ENCODE assay signal across 18 mouse cellular contexts in the genomic region with DNA sequence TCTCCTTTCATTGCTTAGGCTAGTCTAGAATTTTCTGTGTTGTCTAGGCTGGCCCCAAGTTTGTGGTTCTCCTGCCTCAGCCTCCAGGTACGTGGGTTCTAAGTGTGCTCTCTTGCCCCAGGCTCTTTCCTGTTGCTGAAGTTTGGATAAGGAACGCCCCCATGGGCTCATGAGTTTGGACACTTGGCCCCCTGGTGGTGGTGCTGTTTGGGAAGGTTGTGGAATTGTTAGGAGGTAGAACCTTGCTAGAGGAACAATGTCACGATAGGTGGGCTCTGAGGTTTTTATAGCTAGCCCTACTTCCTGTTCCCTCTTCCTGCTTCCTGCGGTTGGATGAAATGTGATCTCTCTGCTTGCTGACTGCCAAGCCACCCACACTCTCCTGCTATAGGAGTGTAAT.
A peak's percentile ranks its signal among the peaks of the same experiment; 100 is the strongest.
DNase-seq lines count a peak whose midpoint lies in the region; ATAC-seq and TF ChIP-seq lines count a peak whose summit lies in the region.
"Had no signal": no experiment of that assay in that cellular context is flagged by ENCODE, and none has a peak within 500 bp of the region (broad histone marks: within the 10 kb centered on the region; RNA-seq: fewer than 3 reads in every experiment).

No protein-coding gene starts in this region.

- no peaks in the 10 kb centered on the region for H3K27me3 ChIP-seq in hindbrain, embryonic 12.5 days
- H3K27me3 ChIP-seq: embryonic facial prominence, embryonic 15.5 days; forebrain, embryonic 13.5 days; limb, embryonic 13.5 days; midbrain, embryonic 15.5 days; neural tube, embryonic 13.5 days had no signal

- no peak overlapping the region for H3K4me2 ChIP-seq in hindbrain, embryonic 12.5 days (replicated peaks)
- H3K4me2 ChIP-seq: embryonic facial prominence, embryonic 15.5 days; forebrain, embryonic 13.5 days; limb, embryonic 13.5 days; midbrain, embryonic 15.5 days; neural tube, embryonic 13.5 days had no signal

- no peak overlapping the region for H3K9ac ChIP-seq in hindbrain, embryonic 12.5 days
- H3K9ac ChIP-seq: embryonic facial prominence, embryonic 15.5 days; forebrain, embryonic 13.5 days; limb, embryonic 13.5 days; midbrain, embryonic 15.5 days; neural tube, embryonic 13.5 days had no signal

- peak; percentile 25 for TF ChIP-seq CTCF in left cerebral cortex, adult 2 months (IDR thresholded peaks at IDR 0.05)

- H3K27ac ChIP-seq in left cerebral cortex, adult 2 months = no peak overlapping the region
- no peak overlapping the region for H3K27ac ChIP-seq in hindbrain, embryonic 12.5 days
- H3K27ac ChIP-seq: embryonic facial prominence, embryonic 15.5 days; forebrain, embryonic 13.5 days; heart, embryonic 10.5 days; limb, embryonic 13.5 days; macrophage; midbrain, embryonic 15.5 days; neural tube, embryonic 13.5 days had no signal

- 88% methylated on average over 4 of the region's 4 CpGs for WGBS in hindbrain, embryonic 12.5 days

- DNase-seq in left cerebral cortex, adult 2 months (ENCODE audit: extremely low spot score in 1 of 2, low spot score in 2 of 2) = no peak
- DNase-seq in left cerebral cortex, postnatal 14 days (ENCODE audit: low spot score in 2 of 2) = no peak
- peak; percentile 20 for DNase-seq in thymus, postnatal 4 days
- no peak for DNase-seq in thymus, adult 18-20 months
- DNase-seq in ZHBTc4 (ENCODE audit: low read depth, low spot score) = peak; percentile 79
- DNase-seq: cerebellum, adult 11-12 months; heart, postnatal 36 days; kidney, postnatal 14 days; spleen, adult 18-20 months had no signal

- 0 out of 2 replicates have a peak, but pooled peaks cover 7% of the 10 kb centered on the region for H3K4me1 ChIP-seq in hindbrain, embryonic 12.5 days
- H3K4me1 ChIP-seq: embryonic facial prominence, embryonic 15.5 days; forebrain, embryonic 13.5 days; midbrain, embryonic 15.5 days; neural tube, embryonic 13.5 days had no signal

- H3K36me3 ChIP-seq in hindbrain, embryonic 12.5 days = no peaks in the 10 kb centered on the region
- H3K36me3 ChIP-seq: embryonic facial prominence, embryonic 15.5 days; heart, embryonic 10.5 days; limb, embryonic 13.5 days; midbrain, embryonic 15.5 days; neural tube, embryonic 13.5 days had no signal

- ATAC-seq in hindbrain, embryonic 12.5 days (ENCODE audit: low FRiP score) = no peak
- ATAC-seq in activated CD4-positive, CD25-positive, alpha-beta regulatory T cell, adult 4 months = no peak
- ATAC-seq: forebrain, embryonic 13.5 days; midbrain, embryonic 15.5 days had no signal

- no peak overlapping the region for H3K4me3 ChIP-seq in left cerebral cortex, adult 2 months
- H3K4me3 ChIP-seq in hindbrain, embryonic 12.5 days = no peak overlapping the region
- H3K4me3 ChIP-seq: embryonic facial prominence, embryonic 15.5 days; forebrain, embryonic 13.5 days; heart, embryonic 10.5 days; limb, embryonic 13.5 days; midbrain, embryonic 15.5 days; neural tube, embryonic 13.5 days had no signal

- intact Hi-C loops in left cerebral cortex, adult 2 months (cut with DNase I) = loop anchor here (10.0 kb wide), 1 partner anchor 331 kb away; no protein-coding TSS in a partner anchor
- intact Hi-C loops in left cerebral cortex, postnatal 14 days (cut with DNase I) = no loop called here

- H3K9me3 ChIP-seq in hindbrain, embryonic 12.5 days (replicated peaks) = no peaks in the 10 kb centered on the region
- H3K9me3 ChIP-seq: embryonic facial prominence, embryonic 15.5 days; forebrain, embryonic 13.5 days; heart, embryonic 10.5 days; limb, embryonic 13.5 days; midbrain, embryonic 15.5 days; neural tube, embryonic 13.5 days had no signal

Comparison
In these comparisons a context has a peak if more than half of its experiments do, and no peak if none do; other contexts are left out.
1. DNase-seq: peak in thymus, postnatal 4 days (single experiment) and ZHBTc4 (single experiment); none in left cerebral cortex, adult 2 months (0 of 2), left cerebral cortex, postnatal 14 days (0 of 2) and thymus, adult 18-20 months (0 of 2).